Mouse (Mus musculus) kidney, adult 8-10 months (tissue): Measurements from ENCODE around the gene Zfp697.
"Not testable (repeated sequence)": the region's sequence is repeated elsewhere in the genome, so short reads cannot be mapped to it uniquely, and the experiment has no call there.

Experiments used
- DNase-seq, 2 experiments: peaks; one replicate each; pipeline ENCODE4 v3.0.0; 2022

Gene Zfp697

GRCm38 (mm10) chr3:98524552-98524951, 142.3 kb downstream of the Zfp697 start:
- not testable (repeated sequence) for DNase-seq

- DNase-seq: not testable (repeated sequence)
Observed at GRCm38 (mm10) chr3:98524978-98525377, 142.7 kb downstream of the Zfp697 start.

DNA sequence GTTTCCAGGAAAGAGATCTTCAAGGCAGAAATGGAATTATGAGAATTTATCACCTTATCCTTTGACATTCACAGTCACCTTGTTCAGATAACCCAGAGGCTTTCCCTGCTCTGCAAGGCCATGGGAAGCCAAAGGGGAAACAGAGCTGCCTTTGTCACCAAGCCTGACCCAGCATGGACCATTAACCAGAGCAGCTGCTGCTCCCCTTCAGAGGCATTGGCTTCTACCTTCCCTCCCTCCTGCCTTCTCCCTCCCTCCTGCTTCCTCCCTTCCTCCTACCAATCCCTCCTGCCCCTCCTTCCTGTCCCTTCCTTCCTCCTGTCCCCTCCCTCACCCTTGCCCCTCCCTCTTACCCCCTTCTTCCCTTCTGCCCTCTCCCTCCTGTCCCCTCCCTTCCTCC, 165.4 kb downstream of the Zfp697 start:
- DNase-seq: not testable (repeated sequence)

DNA sequence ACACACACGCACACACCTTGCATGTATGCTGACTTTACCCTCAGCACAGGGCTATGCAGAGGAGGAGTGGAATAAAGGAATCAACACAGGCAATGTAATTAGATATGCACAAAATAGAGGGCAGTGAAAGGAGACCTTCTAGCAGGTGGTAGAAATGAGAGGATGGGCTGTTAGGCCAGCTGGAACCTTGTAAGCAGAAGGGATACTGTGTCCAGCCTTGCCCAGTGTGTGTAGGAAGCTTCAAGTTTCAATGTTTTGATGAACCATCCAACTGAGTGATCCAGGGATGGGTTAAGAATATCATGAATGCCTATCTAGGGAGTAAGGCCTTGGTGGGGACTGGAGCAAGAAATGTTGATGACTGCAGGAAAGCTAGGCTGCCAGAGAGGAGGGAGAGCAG, 166.2 kb downstream of the Zfp697 start:
- DNase-seq: not testable (repeated sequence)

GRCm38 (mm10) chr3:98550215-98550614, 168.0 kb downstream of the Zfp697 start:
- not testable (repeated sequence) for DNase-seq

- not testable (repeated sequence) for DNase-seq
Observed at GRCm38 (mm10) chr3:98550832-98551231, 168.6 kb downstream of the Zfp697 start.

GRCm38 (mm10) chr3:98560711-98561110, 178.4 kb downstream of the Zfp697 start:
- not testable (repeated sequence) for DNase-seq

- DNase-seq: not testable (repeated sequence)
Observed at GRCm38 (mm10) chr3:98563831-98564230, 181.6 kb downstream of the Zfp697 start.

DNA sequence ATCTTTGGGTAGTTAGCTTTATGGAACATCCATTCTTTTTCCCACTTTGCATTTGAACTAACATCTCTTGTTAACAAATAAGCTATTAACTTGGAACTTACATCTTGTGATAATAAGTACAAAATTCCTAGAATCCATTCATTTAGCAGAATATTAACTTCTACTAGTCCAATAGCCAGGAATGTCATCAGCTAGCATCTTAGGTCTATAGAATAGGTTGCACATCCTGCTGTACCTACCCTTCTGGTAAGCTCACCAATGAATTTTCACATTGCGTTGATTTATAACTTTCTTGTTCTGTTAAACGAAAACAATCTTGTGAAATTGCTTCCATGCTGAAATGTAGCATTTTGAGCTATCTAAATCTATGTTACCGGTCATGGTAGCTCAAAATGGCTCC, 182.6 kb downstream of the Zfp697 start:
- not testable (repeated sequence) for DNase-seq

DNA sequence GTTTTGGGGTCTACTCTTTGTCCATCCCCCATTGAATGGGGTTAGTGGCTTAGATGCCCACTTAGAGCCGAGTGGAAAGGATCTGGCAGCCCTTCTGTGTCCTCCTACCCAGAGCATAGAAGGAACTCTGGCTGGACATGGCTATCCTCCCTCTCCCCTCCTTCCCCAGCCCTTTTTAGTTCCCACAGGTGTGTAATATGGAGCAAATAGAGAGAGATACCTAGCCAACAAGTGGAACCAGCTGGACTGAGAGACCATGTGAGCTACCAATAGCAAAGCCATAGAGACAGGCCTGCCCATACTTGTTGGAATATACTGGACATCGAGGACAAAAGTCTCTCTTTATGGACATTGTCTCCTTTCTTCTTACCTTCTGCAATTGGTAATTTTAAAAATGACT, 185.5 kb downstream of the Zfp697 start:
- not testable (repeated sequence) for DNase-seq

GRCm38 (mm10) chr3:98581024-98581423, 198.8 kb downstream of the Zfp697 start:
- DNase-seq: peak; percentile 63 to 73

GRCm38 (mm10) chr3:98582202-98582601, 199.9 kb downstream of the Zfp697 start:
- not testable (repeated sequence) for DNase-seq

- not testable (repeated sequence) for DNase-seq
Observed at GRCm38 (mm10) chr3:98582622-98583021, 200.4 kb downstream of the Zfp697 start.

DNA sequence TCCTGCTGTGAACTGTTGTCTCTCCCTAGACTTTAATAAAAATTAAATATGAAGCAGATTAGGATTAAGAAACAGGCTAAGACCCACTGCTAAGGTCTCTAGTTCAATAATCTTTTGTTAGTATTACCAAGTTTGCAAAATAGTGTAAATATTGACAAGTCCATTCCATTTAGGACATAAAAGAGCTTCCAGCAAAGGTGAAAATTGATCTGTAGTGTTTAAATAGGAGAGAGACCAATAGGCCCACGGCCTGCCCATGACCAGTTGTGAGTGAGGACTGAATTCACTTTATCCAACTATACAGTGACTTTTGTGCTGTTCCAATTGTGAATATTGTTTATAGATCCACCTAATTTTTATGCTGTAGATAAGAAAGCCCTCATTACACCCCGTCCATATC, 205.5 kb downstream of the Zfp697 start:
- no peak for DNase-seq

DNA sequence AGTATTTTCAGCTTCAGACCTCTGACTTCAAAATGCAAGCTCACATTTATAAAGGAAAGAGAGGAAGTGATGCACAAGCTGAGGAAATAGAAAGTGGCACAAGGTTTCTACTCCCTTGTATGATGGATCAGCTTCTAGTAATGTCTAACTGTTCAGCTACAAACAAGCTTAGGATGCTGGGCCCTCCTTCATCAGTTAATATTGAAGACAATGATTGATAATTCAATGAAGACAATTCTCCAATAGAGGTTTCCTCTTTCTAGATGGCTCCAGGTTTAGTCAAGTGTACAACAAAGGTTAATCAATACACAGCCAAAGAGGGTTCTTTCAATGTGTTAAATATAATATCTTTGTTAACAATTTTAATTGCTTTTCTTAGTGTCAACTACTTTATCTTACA, 206.4 kb downstream of the Zfp697 start, which contains the start of gene Gm10681:
Gm10681 (minus strand) TSS at position 101 of the 400 bp plus-strand sequence.
- DNase-seq: no peak

DNA sequence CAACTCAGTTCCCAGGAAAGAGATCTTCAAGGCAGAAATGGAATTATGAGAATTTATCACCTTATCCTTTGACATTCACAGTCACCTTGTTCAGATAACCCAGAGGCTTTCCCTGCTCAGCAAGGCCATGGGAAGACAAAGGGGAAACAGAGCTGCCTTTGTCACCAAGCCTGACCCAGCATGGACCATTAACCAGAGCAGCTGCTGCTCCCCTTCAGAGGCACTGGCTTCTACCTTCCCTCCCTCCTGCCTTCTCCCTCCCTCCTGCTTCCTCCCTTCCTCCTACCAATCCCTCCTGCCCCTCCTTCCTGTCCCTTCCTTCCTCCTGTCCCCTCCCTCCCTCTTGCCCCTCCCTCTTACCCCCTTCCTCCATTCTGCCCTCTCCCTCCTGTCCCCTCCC, 231.3 kb downstream of the Zfp697 start:
- DNase-seq: not testable (repeated sequence)

DNA sequence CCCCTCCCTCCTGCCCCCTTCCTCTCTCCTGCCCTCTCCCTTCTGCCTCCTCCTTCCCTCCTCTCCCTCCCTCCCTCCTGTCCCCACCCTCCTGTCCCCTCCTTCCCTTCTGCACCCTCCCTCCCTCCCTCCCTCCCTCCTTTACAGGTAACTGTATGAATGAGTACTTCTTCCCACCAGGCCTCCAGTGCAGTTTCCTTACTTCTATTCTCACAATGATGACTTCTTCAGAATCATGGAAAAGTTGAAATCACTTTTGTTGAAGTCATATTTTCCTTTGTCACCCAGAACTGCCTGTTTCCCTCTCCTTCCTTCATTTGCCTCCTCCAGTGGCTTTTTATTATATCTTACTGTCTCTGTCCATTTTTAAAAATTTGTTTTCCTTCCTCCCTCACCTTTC, 231.7 kb downstream of the Zfp697 start:
- no peak for DNase-seq

GRCm38 (mm10) chr3:98614406-98614927, 232.2 kb downstream of the Zfp697 start:
- DNase-seq: not testable (repeated sequence)

DNA sequence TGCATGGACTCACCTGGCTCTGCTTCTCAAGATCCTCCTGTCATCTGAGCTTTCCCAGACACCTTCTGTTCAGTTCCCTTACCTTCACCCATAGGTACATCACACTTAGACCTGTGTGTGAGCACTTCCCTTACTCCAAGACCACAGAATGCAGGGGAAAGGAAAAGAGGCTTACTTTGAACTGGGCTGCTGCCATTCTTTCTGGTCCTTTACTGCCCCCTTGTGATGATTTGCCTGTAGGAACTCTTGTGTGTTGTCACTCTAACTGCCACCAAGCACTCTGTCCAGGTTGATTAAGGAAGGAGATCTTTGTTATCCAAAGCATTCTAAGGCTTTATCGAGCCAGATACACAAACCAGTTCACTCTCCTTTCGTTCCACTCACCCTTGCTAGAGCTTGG, 234.0 kb downstream of the Zfp697 start:
- peak in 1 of 2 experiments; percentile 21 for DNase-seq

- not testable (repeated sequence) for DNase-seq
Observed at GRCm38 (mm10) chr3:98616786-98617185, 234.5 kb downstream of the Zfp697 start.

- DNase-seq: no peak
Observed at GRCm38 (mm10) chr3:98629633-98630032, 247.4 kb downstream of the Zfp697 start.

DNA sequence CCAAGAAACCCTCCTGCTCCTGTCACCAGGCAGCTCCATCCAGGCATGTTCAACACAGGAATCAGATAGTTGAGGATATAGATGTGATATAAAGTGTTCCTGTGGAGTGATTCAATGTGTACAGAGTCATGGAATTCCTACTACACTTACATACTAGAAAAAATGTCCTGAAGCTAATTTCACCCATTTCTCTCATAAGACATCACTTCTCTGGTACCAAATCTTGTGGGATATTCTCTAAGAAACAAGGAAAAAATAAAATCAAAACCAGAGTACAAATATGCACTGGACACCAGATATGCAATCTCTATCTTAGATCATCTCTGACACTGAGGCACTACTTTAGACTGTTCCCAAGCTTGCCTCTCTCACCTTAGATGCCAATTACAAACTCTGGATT, 247.9 kb downstream of the Zfp697 start, which contains the start of gene Hsd3b5:
Hsd3b5 (minus strand) TSS at position 101 of the 400 bp plus-strand sequence.
- DNase-seq: no peak

GRCm38 (mm10) chr3:98635145-98635544, 252.9 kb downstream of the Zfp697 start:
- no peak for DNase-seq

DNA sequence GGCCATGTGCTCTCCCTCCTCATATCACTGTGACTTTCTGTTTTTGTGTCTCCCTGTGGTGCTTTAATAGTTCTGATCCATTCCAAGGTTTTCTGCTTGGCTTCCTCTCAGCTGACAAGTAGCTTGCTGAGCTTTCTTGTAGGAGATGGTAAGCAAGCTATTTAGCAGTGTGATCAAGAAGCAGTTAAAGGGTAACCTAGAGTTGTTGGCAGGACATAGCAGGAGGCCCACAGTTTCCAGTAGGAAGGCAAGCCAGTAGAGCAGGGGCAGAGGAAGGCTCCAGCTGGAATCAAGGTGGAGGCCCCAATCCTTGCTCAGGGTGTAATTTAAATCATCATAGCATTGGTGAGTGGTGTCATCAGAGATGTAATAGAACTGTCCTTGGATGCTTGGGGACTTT, 298.5 kb downstream of the Zfp697 start:
- DNase-seq: peak; percentile 70 to 88

- peak; percentile 14 to 72 for DNase-seq
Observed at GRCm38 (mm10) chr3:98682401-98682800, 300.1 kb downstream of the Zfp697 start.
